Mouse (Mus musculus) liver, embryonic 13.5 days (tissue): Measurements from ENCODE around the gene Nup43. TPM values are rescaled to one million over a fixed set of nuclear protein-coding genes. Genes with fewer than 3 reads are reported as not detected.

Experiments used
- ATAC-seq: fragments of 200-750 bp; cut with Nextera tagmentation; 2 replicates; pipeline ENCODE4 v1.8.0; 2017; ENCODE audit warnings: low read depth, mild to moderate bottlenecking, moderate number of reproducible peaks, moderate library complexity
- DNase-seq: peaks from one replicate; pipeline ENCODE4 v3.0.0; 2022
- H3K27ac ChIP-seq: fragments of 300-500 bp; sonication (generic); 2 replicates; pipeline ENCODE4 v1.5.1; 2015; ENCODE audit warnings: moderate library complexity, mild to moderate bottlenecking, inconsistent platforms
- H3K27me3 ChIP-seq: fragments of 300-500 bp; sonication (generic); 2 replicates; pipeline ENCODE4 v1.6.1; 2015; ENCODE audit warnings: mild to moderate bottlenecking, inconsistent platforms
- H3K36me3 ChIP-seq: fragments of 300-500 bp; sonication (generic); 2 replicates; pipeline ENCODE4 v1.6.1; 2015; ENCODE audit warnings: mild to moderate bottlenecking, inconsistent platforms
- H3K4me1 ChIP-seq: fragments of 300-500 bp; sonication (generic); replicated peaks from 2 replicates; pipeline ENCODE4 v1.6.1; 2015; ENCODE audit warnings: inconsistent platforms
- H3K4me2 ChIP-seq: fragments of 300-500 bp; sonication (generic); 2 replicates; pipeline ENCODE4 v1.6.1; 2015; ENCODE audit warnings: inconsistent platforms, mild to moderate bottlenecking, moderate library complexity
- H3K4me3 ChIP-seq: fragments of 300-500 bp; sonication (generic); replicated peaks from 2 replicates; pipeline ENCODE4 v1.5.1; 2015; ENCODE audit warnings: mild to moderate bottlenecking, inconsistent platforms
- H3K9ac ChIP-seq: fragments of 300-500 bp; sonication (generic); 2 replicates; pipeline ENCODE4 v1.6.1; 2015; ENCODE audit warnings: mild to moderate bottlenecking, inconsistent platforms
- H3K9me3 ChIP-seq: fragments of 300-500 bp; sonication (generic); replicated peaks from 2 replicates; pipeline ENCODE4 v1.6.1; 2016; ENCODE audit warnings: inconsistent platforms
- WGBS: fragments of 180-500 bp; shearing (Covaris S2); methylation state at CpG from one replicate; pipeline ENCODE4 v1.1.7; 2015; ENCODE audit not compliant: insufficient replicate concordance; 5-methylcytosine and 5-hydroxymethylcytosine counted together
- polyA plus RNA-seq: library from polyadenylated mRNA; unstranded; fragments of >200 nt; fragmentation: Nextera tagmentation; extraction: Ambion mirVana; gene quantifications from 2 replicates; pipeline ENCODE4 v1.2.1, GENCODE M21; 2015

Nup43 gene
- polyA plus RNA-seq, 1 experiment from 2014 or later = 39.0 TPM

GRCm38 (mm10) chr10:7649059-7649458 is 18.2 kb upstream of the Nup43 start:
- no peak for ATAC-seq
- Histone ChIP-seq H3K27ac (no peak overlapping the region), H3K4me1 (no peaks in the 10 kb centered on the region), H3K27me3 (no peaks in the 10 kb centered on the region), H3K4me3 (no peak overlapping the region), H3K4me2 (no peak overlapping the region), H3K9me3 (no peaks in the 10 kb centered on the region), H3K36me3 (peaks cover 44% of the 10 kb centered on the region), H3K9ac (no peak overlapping the region)
- no peak for DNase-seq
- 86% methylated on average over 4 of the region's 4 CpGs for WGBS

- Histone ChIP-seq H3K36me3 (peaks cover 41% of the 10 kb centered on the region), H3K9me3 (no peaks in the 10 kb centered on the region), H3K4me3 (no peak overlapping the region), H3K4me1 (0 out of 2 replicates have a peak, but pooled peaks cover 5% of the 10 kb centered on the region), H3K4me2 (no peak overlapping the region), H3K27me3 (no peaks in the 10 kb centered on the region), H3K27ac (no peak overlapping the region), H3K9ac (no peak overlapping the region)
- WGBS = 92% methylated on average over 2 of the region's 2 CpGs
- no peak for DNase-seq
- no peak for ATAC-seq
Measured at GRCm38 (mm10) chr10:7651057-7651456, 16.2 kb upstream of the Nup43 start.

- WGBS = under 1% methylated on average over 44 of the region's 44 CpGs
- peak overlapping the region; percentile 84 for H3K4me2 ChIP-seq
- ATAC-seq (peak; percentile 75), DNase-seq (peak; percentile 69)
- H3K27ac ChIP-seq = peak overlapping the region; percentile 99
- H3K9ac ChIP-seq = peak overlapping the region; percentile 97
- peak overlapping the region; percentile 98 for H3K4me3 ChIP-seq
- peaks cover 46% of the 10 kb centered on the region for H3K4me1 ChIP-seq
- no peaks in the 10 kb centered on the region for H3K9me3 ChIP-seq
- H3K36me3 ChIP-seq = 0 out of 2 replicates have a peak, but pooled peaks cover 6% of the 10 kb centered on the region
- no peaks in the 10 kb centered on the region for H3K27me3 ChIP-seq
Measured at GRCm38 (mm10) chr10:7662471-7663141, 4.7 kb upstream of the Nup43 start.

- peaks cover 49% of the 10 kb centered on the region for H3K4me1 ChIP-seq
Measured at GRCm38 (mm10) chr10:7663159-7664026, 3.9 kb upstream of the Nup43 start.

GRCm38 (mm10) chr10:7664027-7664526 is 3.2 kb upstream of the Nup43 start:
- ATAC-seq = no peak
- no peaks in the 10 kb centered on the region for H3K9me3 ChIP-seq
- H3K27me3 ChIP-seq = no peaks in the 10 kb centered on the region
- H3K9ac ChIP-seq = peak overlapping the region; percentile 97
- 0 out of 2 replicates have a peak, but pooled peaks cover 6% of the 10 kb centered on the region for H3K36me3 ChIP-seq
- peaks cover 48% of the 10 kb centered on the region for H3K4me1 ChIP-seq
- peak overlapping the region; percentile 99 for H3K27ac ChIP-seq
- peak overlapping the region; percentile 84 for H3K4me2 ChIP-seq
- H3K4me3 ChIP-seq = peak overlapping the region; percentile 98
- no peak for DNase-seq
- WGBS = 38% methylated on average over 6 of the region's 6 CpGs

More at GRCm38 (mm10) chr10:7663159-7664026, 3.9 kb upstream of the Nup43 start:
- Histone ChIP-seq H3K27ac (peak overlapping the region; percentile 99), H3K9me3 (no peaks in the 10 kb centered on the region), H3K4me2 (peak overlapping the region; percentile 84), H3K27me3 (no peaks in the 10 kb centered on the region), H3K4me3 (peak overlapping the region; percentile 98), H3K9ac (peak overlapping the region; percentile 97), H3K36me3 (0 out of 2 replicates have a peak, but pooled peaks cover 6% of the 10 kb centered on the region)
- WGBS = under 1% methylated on average over 64 of the region's 64 CpGs
- DNase-seq (peak; percentile 91), ATAC-seq (peak; percentile 88)

- WGBS = 74% methylated on average over 1 of the region's 1 CpGs
- H3K27me3 ChIP-seq = no peaks in the 10 kb centered on the region
- H3K9ac ChIP-seq = no peak overlapping the region; the same call in 1 of the 2 replicates
- no peak overlapping the region for H3K4me3 ChIP-seq
- no peaks in the 10 kb centered on the region for H3K9me3 ChIP-seq
- no peak overlapping the region for H3K27ac ChIP-seq
- no peak for DNase-seq
- no peak for ATAC-seq
- no peak overlapping the region for H3K4me2 ChIP-seq
- peaks cover 44% of the 10 kb centered on the region for H3K4me1 ChIP-seq
- peaks cover 6% of the 10 kb centered on the region for H3K36me3 ChIP-seq
Measured at GRCm38 (mm10) chr10:7664889-7665288, 2.4 kb upstream of the Nup43 start.

GRCm38 (mm10) chr10:7673673-7674072 is 6.4 kb downstream of the Nup43 start:
- DNase-seq (peak; percentile 20), ATAC-seq (peak; percentile 59; the same call in 1 of the 2 replicates)
- H3K36me3 ChIP-seq = peaks cover 77% of the 10 kb centered on the region
- no peak overlapping the region for H3K27ac ChIP-seq
- no peak overlapping the region for H3K9ac ChIP-seq
- no peaks in the 10 kb centered on the region for H3K27me3 ChIP-seq
- H3K4me2 ChIP-seq = no peak overlapping the region
- WGBS = 45% methylated on average over 1 of the region's 1 CpGs
- H3K9me3 ChIP-seq = no peaks in the 10 kb centered on the region
- H3K4me3 ChIP-seq = no peak overlapping the region
- H3K4me1 ChIP-seq = peaks cover 7% of the 10 kb centered on the region

GRCm38 (mm10) chr10:7680731-7681301 is 13.5 kb downstream of the Nup43 start, which contains the start of the genes Pcmt1 and Lats1:
Pcmt1 (minus strand) TSS chr10:7681136.
Lats1 (plus strand) TSS chr10:7681214.
- Histone ChIP-seq H3K9me3 (no peaks in the 10 kb centered on the region), H3K4me3 (peak within 1 kb of the TSS; percentile 98), H3K4me2 (peak within 1 kb of the TSS; percentile 88), H3K27ac (peak within 1 kb of the TSS; percentile 93), H3K27me3 (no peaks in the 10 kb centered on the region), H3K4me1 (peaks cover 44% of the 10 kb centered on the region), H3K36me3 (peaks cover 42% of the 10 kb centered on the region), H3K9ac (peak within 1 kb of the TSS; percentile 98)
- WGBS = under 1% methylated on average over 65 of the region's 65 CpGs
- peak; percentile 81 for ATAC-seq
- peak; percentile 76 for DNase-seq

- H3K4me1 ChIP-seq = peaks cover 49% of the 10 kb centered on the region
- no peaks in the 10 kb centered on the region for H3K27me3 ChIP-seq
- H3K9ac ChIP-seq = peak overlapping the region; percentile 98
- 1% methylated on average over 64 of the region's 64 CpGs for WGBS
- ATAC-seq = peak; percentile 82
- peak overlapping the region; percentile 93 for H3K27ac ChIP-seq
- H3K9me3 ChIP-seq = no peaks in the 10 kb centered on the region
- DNase-seq = peak; percentile 63
- H3K36me3 ChIP-seq = peaks cover 35% of the 10 kb centered on the region
- peak overlapping the region; percentile 98 for H3K4me3 ChIP-seq
- H3K4me2 ChIP-seq = peak overlapping the region; percentile 88
Measured at GRCm38 (mm10) chr10:7681343-7682025, 14.2 kb downstream of the Nup43 start.

GRCm38 (mm10) chr10:7682249-7682648 is 14.9 kb downstream of the Nup43 start:
- WGBS = 44% methylated on average over 3 of the region's 3 CpGs

More at GRCm38 (mm10) chr10:7682249-7682648, 14.9 kb downstream of the Nup43 start:
- Histone ChIP-seq H3K36me3 (peaks cover 33% of the 10 kb centered on the region), H3K9ac (peak overlapping the region; percentile 98), H3K4me1 (peaks cover 55% of the 10 kb centered on the region), H3K27ac (no peak overlapping the region), H3K9me3 (no peaks in the 10 kb centered on the region), H3K4me3 (peak overlapping the region; percentile 98), H3K4me2 (peak overlapping the region; percentile 88), H3K27me3 (no peaks in the 10 kb centered on the region)
- DNase-seq = no peak
- no peak for ATAC-seq
